Mouse (Mus musculus) testis, adult 2 months (tissue): Measurements from ENCODE around the gene Tac2. TPM values are rescaled to one million over a fixed set of nuclear protein-coding genes. Genes with fewer than 3 reads are reported as not detected.
"Not testable (repeated sequence)": the region's sequence is repeated elsewhere in the genome, so short reads cannot be mapped to it uniquely, and the experiment has no call there.

Source experiments
- H3K27ac ChIP-seq: fragments of 200-500 bp; 2 replicates; pipeline ENCODE4 v1.5.1; 2012; ENCODE audit warnings: low read depth, low read length; ENCODE audit not compliant: control insufficient read depth, insufficient read depth
- H3K27me3 ChIP-seq: fragments of 200-500 bp; 2 replicates; pipeline ENCODE4 v1.6.1; 2012; ENCODE audit warnings: mild to moderate bottlenecking, low read length, moderate library complexity; ENCODE audit not compliant: control insufficient read depth, insufficient read depth
- H3K36me3 ChIP-seq: fragments of 200-500 bp; 2 replicates; pipeline ENCODE4 v1.6.1; 2012; ENCODE audit warnings: mild to moderate bottlenecking, low read length; ENCODE audit not compliant: control insufficient read depth, insufficient read depth
- H3K4me1 ChIP-seq: fragments of 200-500 bp; 2 replicates; pipeline ENCODE4 v1.6.1; 2012; ENCODE audit warnings: low read length; ENCODE audit not compliant: control insufficient read depth, insufficient read depth
- H3K4me3 ChIP-seq: fragments of 200-500 bp; 2 replicates; pipeline ENCODE4 v1.5.1; 2012; ENCODE audit warnings: low read depth, mild to moderate bottlenecking, low read length, moderate library complexity, mixed read lengths; ENCODE audit not compliant: control insufficient read depth
- CTCF ChIP-seq: fragments of 200-500 bp; IDR thresholded peaks from 2 replicates; pipeline ENCODE4 v1.5.1; 2012; ENCODE audit warnings: low read depth, mild to moderate bottlenecking, inconsistent platforms, low read length, moderate library complexity; ENCODE audit not compliant: control insufficient read depth, insufficient read depth, insufficient replicate concordance
- POLR2A ChIP-seq: fragments of 200-500 bp; IDR thresholded peaks from 2 replicates; pipeline ENCODE4 v1.6.1; 2012; ENCODE audit warnings: low read depth, mild to moderate bottlenecking, inconsistent platforms, low read length, moderate library complexity; ENCODE audit not compliant: control insufficient read depth
- polyA plus RNA-seq: library from polyadenylated mRNA; depleted of rRNA; stranded (reverse); fragments of >200 nt; gene quantifications from 2 replicates; pipeline ENCODE4 v1.2.3, GENCODE M21; 2012; rRNA removed

Tac2 gene
- polyA plus RNA-seq, 1 experiment: not detected

GRCm38 (mm10) chr10:127759181-127760110, 35.2 kb downstream of the Tac2 start, which contains the start of the genes Rdh1 and Rdh16f1:
Gene Rdh1 (plus strand): TSS chr10:127759721.
Gene Rdh16f1 (plus strand): TSS chr10:127759787.
- H3K27me3 ChIP-seq: no peaks in the 10 kb centered on the region
- H3K4me3 ChIP-seq: no peak within 1 kb of the TSS
- no peaks in the 10 kb centered on the region for H3K36me3 ChIP-seq
- H3K27ac ChIP-seq: no peak within 1 kb of the TSS
- TF ChIP-seq POLR2A (no peak), CTCF (no peak)
- peaks cover 8% of the 10 kb centered on the region for H3K4me1 ChIP-seq

- not testable (repeated sequence) for H3K4me3 ChIP-seq, H3K27ac ChIP-seq, H3K36me3 ChIP-seq, H3K4me1 ChIP-seq, H3K27me3 ChIP-seq
These were observed 38.6 kb downstream of the Tac2 start for GRCm38 (mm10) chr10:127762926-127763325.

DNA sequence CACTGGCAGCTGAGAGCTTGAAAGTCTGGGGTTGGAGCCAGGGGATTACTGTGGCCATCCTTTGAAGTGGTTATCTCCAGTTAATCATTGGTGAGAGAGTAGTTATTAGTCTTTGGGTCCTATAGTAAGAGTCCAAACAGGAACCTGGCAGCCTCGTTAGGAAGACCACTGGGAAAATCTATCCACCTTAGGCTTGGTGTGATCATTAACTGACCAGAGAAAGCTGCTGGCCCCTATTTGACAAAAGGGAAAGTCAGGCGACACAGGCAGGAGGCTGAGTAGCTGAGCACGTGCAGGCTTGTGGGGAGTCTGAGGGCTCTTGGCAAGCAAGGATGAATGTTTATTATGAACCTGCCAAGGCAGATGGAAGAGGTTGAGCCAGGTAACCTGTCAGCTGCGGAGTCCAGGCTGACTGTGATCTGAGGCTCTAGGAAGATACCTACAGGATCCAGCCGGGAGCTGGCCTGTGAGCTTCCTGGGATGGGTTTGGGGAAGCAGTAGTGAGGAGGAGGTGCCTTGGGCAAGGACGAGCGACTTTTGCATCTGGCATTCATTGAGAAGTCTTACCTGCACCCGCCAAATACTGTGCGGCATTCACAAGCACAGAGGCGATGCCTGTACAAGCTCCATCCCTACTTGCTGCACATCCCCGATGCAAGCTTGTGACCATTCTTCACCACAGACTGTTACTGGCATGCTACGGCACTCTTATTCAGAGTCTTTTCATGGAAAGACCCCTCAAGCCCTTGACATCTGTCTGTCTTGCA, 39.8 kb downstream of the Tac2 start:
- Histone ChIP-seq H3K36me3 (no peaks in the 10 kb centered on the region), H3K27ac (no peak overlapping the region), H3K27me3 (no peaks in the 10 kb centered on the region), H3K4me3 (no peak overlapping the region), H3K4me1 (no peaks in the 10 kb centered on the region)
- TF ChIP-seq POLR2A (no peak), CTCF (no peak)

- Histone ChIP-seq H3K36me3 (no peaks in the 10 kb centered on the region), H3K27me3 (no peaks in the 10 kb centered on the region), H3K27ac (no peak overlapping the region), H3K4me3 (no peak overlapping the region), H3K4me1 (no peaks in the 10 kb centered on the region)
- TF ChIP-seq CTCF (no peak), POLR2A (no peak)
These were observed 42.3 kb downstream of the Tac2 start for GRCm38 (mm10) chr10:127766564-127766963.

DNA sequence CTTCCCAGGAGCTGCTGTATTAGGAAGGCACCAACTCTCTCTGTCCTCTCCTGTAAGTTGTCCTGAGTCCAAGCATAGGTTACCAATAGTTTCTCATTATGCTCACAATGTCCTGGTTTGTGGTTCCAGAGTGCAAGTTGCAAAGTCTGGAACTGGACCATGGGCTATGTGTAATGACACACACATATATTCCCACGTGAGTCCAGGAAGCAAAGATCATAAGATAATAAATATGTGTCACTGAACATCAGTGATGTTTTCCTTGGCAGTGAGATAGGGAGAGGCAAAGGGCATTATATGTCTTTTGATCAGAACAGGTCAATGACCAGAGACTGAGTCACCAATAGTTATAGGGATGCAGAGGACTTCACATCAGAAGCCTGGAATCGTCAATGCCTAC, 51.7 kb downstream of the Tac2 start, which contains the start of gene Rdh9:
Rdh9 (plus strand) TSS at position 376 of the 400 bp plus-strand sequence.
- TF ChIP-seq POLR2A (no peak), CTCF (no peak)
- Histone ChIP-seq H3K4me3 (no peak within 1 kb of the TSS), H3K27me3 (no peaks in the 10 kb centered on the region)

More for the DNA sequence above, 51.7 kb downstream of the Tac2 start, which contains the start of gene Rdh9:
- no peaks in the 10 kb centered on the region for H3K36me3 ChIP-seq
- no peaks in the 10 kb centered on the region for H3K4me1 ChIP-seq
- H3K27ac ChIP-seq: no peak within 1 kb of the TSS

Other genes with a start within 250 kb of the Tac2 start
- gene Stac3, start 222.8 kb upstream of the Tac2 start, polyA plus RNA-seq: 0.97 and 1.0 TPM in 2 replicates
- gene Ndufa4l2, start 209.5 kb upstream of the Tac2 start, polyA plus RNA-seq: 65.0 and 74.9 TPM in 2 replicates
- 12.7 and 16.7 TPM in 2 replicates for gene Shmt2, start 202.0 kb upstream of the Tac2 start, polyA plus RNA-seq
- 0.36 and 0.51 TPM in 2 replicates for gene Nxph4, start 189.9 kb upstream of the Tac2 start, polyA plus RNA-seq
- 20.8 and 25.9 TPM in 2 replicates for gene Lrp1, start 103.3 kb upstream of the Tac2 start, polyA plus RNA-seq
- gene Stat6, start 81.5 kb upstream of the Tac2 start, polyA plus RNA-seq: 3.9 and 5.9 TPM in 2 replicates
- 46.8 and 58.1 TPM in 2 replicates for gene Nemp1, start 57.6 kb upstream of the Tac2 start, polyA plus RNA-seq
- 24.6 and 26.2 TPM in 2 replicates for gene Nab2, start 55.9 kb upstream of the Tac2 start, polyA plus RNA-seq
- gene Myo1a, start 19.3 kb upstream of the Tac2 start, polyA plus RNA-seq: 18.5 and 19.1 TPM in 2 replicates
- gene Zbtb39, start 15.1 kb downstream of the Tac2 start, polyA plus RNA-seq: 3.8 and 4.4 TPM in 2 replicates
- 0.37 and 0.57 TPM in 2 replicates for gene Gpr182, start 27.3 kb downstream of the Tac2 start, polyA plus RNA-seq
- gene Rdh1, start 35.2 kb downstream of the Tac2 start, polyA plus RNA-seq: 0.07 TPM in 2 replicates
- gene Rdh16f1, start 35.3 kb downstream of the Tac2 start, polyA plus RNA-seq: not detected in 2 replicates
- gene Rdh9, start 51.9 kb downstream of the Tac2 start, polyA plus RNA-seq: 0.11 and 0.23 TPM in 2 replicates
- 0.04 TPM in 2 replicates for gene Rdh16, start 76.7 kb downstream of the Tac2 start, polyA plus RNA-seq
- gene Rdh19, start 125.5 kb downstream of the Tac2 start, polyA plus RNA-seq: not detected in 2 replicates
- gene Rdh16f2, start 142.0 kb downstream of the Tac2 start, polyA plus RNA-seq: 0.23 and 0.26 TPM in 2 replicates
- gene Rdh7, start 164.3 kb downstream of the Tac2 start, polyA plus RNA-seq: not detected in 2 replicates
- 0.38 and 0.49 TPM in 2 replicates for gene Sdr9c7, start 174.0 kb downstream of the Tac2 start, polyA plus RNA-seq